Mouse (Mus musculus): ENCODE measurements at regions not wholly inside any gene's neighbourhood (a gene's known extent, or its start where the extent isn't known, plus 50 kb on each side); places are given as distances from the start of the nearest gene placed in this dataset.

- no peaks in the 10 kb centered on the region for H3K36me3 ChIP-seq (ENCODE audit: control insufficient read depth, insufficient read depth, low read length)
- DNase-seq (ENCODE audit: low read depth in 1 of 2, low spot score in 2 of 2), result peak in 1 of 2 experiments; percentile 5
- H3K27ac ChIP-seq (ENCODE audit: insufficient read depth, low read length), result no peak overlapping the region
- TF ChIP-seq POLR2A (IDR thresholded peaks at IDR 0.05; ENCODE audit: low read depth, low read length) (no peak), CTCF (IDR thresholded peaks at IDR 0.05; ENCODE audit: extremely low read depth, insufficient read depth, insufficient read length, insufficient replicate concordance) (no peak)
- H3K27me3 ChIP-seq (ENCODE audit: control insufficient read depth, insufficient read depth, low read length), result no peaks in the 10 kb centered on the region
- H3K4me3 ChIP-seq (ENCODE audit: extremely low read depth, insufficient read depth, insufficient read length), result no peak overlapping the region
- H3K4me1 ChIP-seq (ENCODE audit: control insufficient read depth, insufficient read depth, insufficient read length), result peaks cover 4% of the 10 kb centered on the region; the same call in 1 of the 2 replicates
- 34% methylated on average over 15 of the region's 15 CpGs for WGBS
Observed at GRCm38 (mm10) chr13:97645107-97646020, 115.1 kb downstream of the Gm10260 start.

DNA sequence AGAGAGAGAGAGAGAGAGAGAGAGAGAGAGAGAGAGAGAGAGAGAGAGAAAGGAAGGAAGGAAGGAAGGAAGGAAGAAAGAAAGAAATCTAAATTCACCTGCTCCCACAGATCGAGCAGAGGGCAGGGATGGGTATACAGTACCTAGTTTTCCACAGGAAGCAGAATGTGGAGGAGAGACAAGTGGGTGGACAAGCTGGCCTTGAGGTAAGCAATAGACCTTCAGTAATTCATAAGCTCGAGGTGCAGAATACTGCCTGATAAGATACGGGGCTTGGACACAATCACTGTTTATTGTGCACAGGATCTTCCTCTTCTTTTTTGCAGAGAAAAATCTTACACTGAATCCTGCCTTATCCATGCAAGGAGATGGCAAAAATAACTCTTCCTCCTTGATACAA, 120.2 kb downstream of the Gm10260 start:
- H3K4me3 ChIP-seq (ENCODE audit: extremely low read depth, insufficient read depth, insufficient read length), result no peak overlapping the region
- H3K36me3 ChIP-seq (ENCODE audit: control insufficient read depth, insufficient read depth, low read length), result no peaks in the 10 kb centered on the region
- peaks cover 4% of the 10 kb centered on the region; the same call in 1 of the 2 replicates for H3K4me1 ChIP-seq (ENCODE audit: control insufficient read depth, insufficient read depth, insufficient read length)
- no peak overlapping the region for H3K27ac ChIP-seq (ENCODE audit: insufficient read depth, low read length)
- 67% methylated on average over 3 of the region's 3 CpGs for WGBS
- no peak for TF ChIP-seq POLR2A (IDR thresholded peaks at IDR 0.05; ENCODE audit: low read depth, low read length)
- no peak for TF ChIP-seq CTCF (IDR thresholded peaks at IDR 0.05; ENCODE audit: extremely low read depth, insufficient read depth, insufficient read length, insufficient replicate concordance)
- no peaks in the 10 kb centered on the region for H3K27me3 ChIP-seq (ENCODE audit: control insufficient read depth, insufficient read depth, low read length)
- DNase-seq (ENCODE audit: low read depth in 1 of 2, low spot score in 2 of 2), result no peak

- Histone ChIP-seq H3K27me3 (ENCODE audit: control insufficient read depth, insufficient read depth, low read length) (no peaks in the 10 kb centered on the region), H3K4me1 (ENCODE audit: control insufficient read depth, insufficient read depth, insufficient read length) (no peaks in the 10 kb centered on the region), H3K4me3 (ENCODE audit: extremely low read depth, insufficient read depth, insufficient read length) (no peak overlapping the region), H3K27ac (ENCODE audit: insufficient read depth, low read length) (no peak overlapping the region), H3K36me3 (ENCODE audit: control insufficient read depth, insufficient read depth, low read length) (no peaks in the 10 kb centered on the region)
- WGBS, result 85% methylated on average over 3 of the region's 3 CpGs
- no peak for DNase-seq (ENCODE audit: low read depth in 1 of 2, low spot score in 2 of 2)
- TF ChIP-seq POLR2A (IDR thresholded peaks at IDR 0.05; ENCODE audit: low read depth, low read length) (no peak), CTCF (IDR thresholded peaks at IDR 0.05; ENCODE audit: extremely low read depth, insufficient read depth, insufficient read length, insufficient replicate concordance) (no peak)
Observed at GRCm38 (mm10) chr13:97639656-97640055, 120.8 kb downstream of the Gm10260 start.

- DNase-seq (ENCODE audit: low read depth in 1 of 2, low spot score in 2 of 2), result no peak
- Histone ChIP-seq H3K36me3 (ENCODE audit: control insufficient read depth, insufficient read depth, low read length) (no peaks in the 10 kb centered on the region), H3K27ac (ENCODE audit: insufficient read depth, low read length) (no peak overlapping the region), H3K4me1 (ENCODE audit: control insufficient read depth, insufficient read depth, insufficient read length) (no peaks in the 10 kb centered on the region), H3K4me3 (ENCODE audit: extremely low read depth, insufficient read depth, insufficient read length) (no peak overlapping the region), H3K27me3 (ENCODE audit: control insufficient read depth, insufficient read depth, low read length) (no peaks in the 10 kb centered on the region)
- TF ChIP-seq POLR2A (IDR thresholded peaks at IDR 0.05; ENCODE audit: low read depth, low read length) (no peak), CTCF (IDR thresholded peaks at IDR 0.05; ENCODE audit: extremely low read depth, insufficient read depth, insufficient read length, insufficient replicate concordance) (no peak)
- WGBS, result 72% methylated on average over 5 of the region's 5 CpGs
Observed at GRCm38 (mm10) chr13:97638457-97639088, 121.9 kb downstream of the Gm10260 start.

- 85% methylated on average over 6 of the region's 6 CpGs for WGBS
- Histone ChIP-seq H3K27ac (ENCODE audit: insufficient read depth, low read length) (no peak overlapping the region), H3K27me3 (ENCODE audit: control insufficient read depth, insufficient read depth, low read length) (no peaks in the 10 kb centered on the region), H3K4me1 (ENCODE audit: control insufficient read depth, insufficient read depth, insufficient read length) (no peaks in the 10 kb centered on the region), H3K36me3 (ENCODE audit: control insufficient read depth, insufficient read depth, low read length) (no peaks in the 10 kb centered on the region), H3K4me3 (ENCODE audit: extremely low read depth, insufficient read depth, insufficient read length) (no peak overlapping the region)
- no peak for TF ChIP-seq POLR2A (IDR thresholded peaks at IDR 0.05; ENCODE audit: low read depth, low read length)
- TF ChIP-seq CTCF (IDR thresholded peaks at IDR 0.05; ENCODE audit: extremely low read depth, insufficient read depth, insufficient read length, insufficient replicate concordance), result no peak
- no peak for DNase-seq (ENCODE audit: low read depth in 1 of 2, low spot score in 2 of 2)
Observed at GRCm38 (mm10) chr13:97637506-97637905, 122.9 kb downstream of the Gm10260 start.

DNA sequence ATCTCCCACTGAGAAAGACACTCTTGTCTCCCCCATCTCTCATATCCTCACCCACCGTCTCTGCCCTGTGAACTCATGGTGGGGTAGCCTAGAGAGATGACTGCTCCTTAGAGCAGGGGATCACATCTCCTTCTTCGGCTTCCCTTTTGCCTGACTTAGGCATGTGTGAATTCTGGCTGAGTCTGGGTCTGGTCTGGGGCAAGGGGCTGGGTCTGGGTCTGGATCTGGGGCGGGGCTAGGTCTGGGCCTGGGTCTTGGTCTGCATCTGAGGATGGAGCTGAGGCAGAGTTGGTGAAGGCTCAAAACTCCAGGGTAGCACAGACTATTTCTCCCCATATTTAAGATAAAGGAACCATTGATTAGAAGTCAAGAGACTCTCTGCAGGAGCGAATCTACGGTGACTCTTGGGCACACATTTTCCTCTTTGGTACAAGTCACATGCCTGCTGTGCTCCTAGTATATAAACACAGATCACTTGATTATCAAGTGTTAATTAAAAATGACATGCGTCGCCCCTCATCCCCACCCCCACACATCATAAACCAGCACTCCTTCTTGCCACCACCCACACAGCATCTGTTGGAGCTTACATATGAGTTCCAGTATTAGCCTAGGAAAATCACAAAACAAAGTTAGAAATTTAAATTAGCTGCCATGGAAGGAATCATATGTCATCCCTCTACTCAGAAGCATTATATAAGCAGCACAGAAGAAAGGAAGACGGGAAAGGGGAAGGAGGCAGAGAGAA, 126.2 kb downstream of the Gm10260 start:
- Histone ChIP-seq H3K27ac (ENCODE audit: insufficient read depth, low read length) (no peak overlapping the region), H3K4me3 (ENCODE audit: extremely low read depth, insufficient read depth, insufficient read length) (no peak overlapping the region), H3K4me1 (ENCODE audit: control insufficient read depth, insufficient read depth, insufficient read length) (no peaks in the 10 kb centered on the region), H3K36me3 (ENCODE audit: control insufficient read depth, insufficient read depth, low read length) (no peaks in the 10 kb centered on the region), H3K27me3 (ENCODE audit: control insufficient read depth, insufficient read depth, low read length) (no peaks in the 10 kb centered on the region)
- TF ChIP-seq POLR2A (IDR thresholded peaks at IDR 0.05; ENCODE audit: low read depth, low read length) (no peak), CTCF (IDR thresholded peaks at IDR 0.05; ENCODE audit: extremely low read depth, insufficient read depth, insufficient read length, insufficient replicate concordance) (no peak)
- 83% methylated on average over 8 of the region's 8 CpGs for WGBS
- no peak for DNase-seq (ENCODE audit: low read depth in 1 of 2, low spot score in 2 of 2)
